Mouse (Mus musculus) adrenal gland (tissue): ENCODE data around the gene Casc1.

Source experiments
- intact Hi-C: fragments of 180-260 bp; cut with DNase I; formaldehyde crosslinking; loops from one replicate; pipeline ENCODE4 v1.15.1; 2025

Gene Casc1

DNA sequence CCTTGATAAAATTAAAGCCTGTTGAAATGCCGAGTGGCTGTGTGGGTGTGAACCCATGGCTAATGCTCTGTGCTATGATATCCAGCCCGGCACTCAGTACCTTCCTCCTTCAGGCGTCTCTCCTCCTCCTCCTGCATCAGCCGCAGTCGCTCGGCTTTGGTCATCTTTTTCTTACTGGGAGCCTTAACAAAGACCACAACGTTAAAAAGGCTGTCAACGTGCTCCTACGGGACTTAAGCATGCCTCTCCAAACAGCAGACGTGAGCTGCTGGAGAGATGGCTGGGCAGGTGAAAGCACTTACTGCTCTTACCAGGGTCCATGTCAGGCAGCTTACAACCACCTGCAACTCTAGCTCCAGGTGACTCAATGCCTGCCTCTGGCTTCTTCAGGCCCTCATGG lies 5.7 kb downstream of the Casc1 start:
- intact Hi-C loops: no loop called here

- intact Hi-C loops: no loop called here
Measured at GRCm38 (mm10) chr6:145204440-145204839, 6.4 kb downstream of the Casc1 start.

DNA sequence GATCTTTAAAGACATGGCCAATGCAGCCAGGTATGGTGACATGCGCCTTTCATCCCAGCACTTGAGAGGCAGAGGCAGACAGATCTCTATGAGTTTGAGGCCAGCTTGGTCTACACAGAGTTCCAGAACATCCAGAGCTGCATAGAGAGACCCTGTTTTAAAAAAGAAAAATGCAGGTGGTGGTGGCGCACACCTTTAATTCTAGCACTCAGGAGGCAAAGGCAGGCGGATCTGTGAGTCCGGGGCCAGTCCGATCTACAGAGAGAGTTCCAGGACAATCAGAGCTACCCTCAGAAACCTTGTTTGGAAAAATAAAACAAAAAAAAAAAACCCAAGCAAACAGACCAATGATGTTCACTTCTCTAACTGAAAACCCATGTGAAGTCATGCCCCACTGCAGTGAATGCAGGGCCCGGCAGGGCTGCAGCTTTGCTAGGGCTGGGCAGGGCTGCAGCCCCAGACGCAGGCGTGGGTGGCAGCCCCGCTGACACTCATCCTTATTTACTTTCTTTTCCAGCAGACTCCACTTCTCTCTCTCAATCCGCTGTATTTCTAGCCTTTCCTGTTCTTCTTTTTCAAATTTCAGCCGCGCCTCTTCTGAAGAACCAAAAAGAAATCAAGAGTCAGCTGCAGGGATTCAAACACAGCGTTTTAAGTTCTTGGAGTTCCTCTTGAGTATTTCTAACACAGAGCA lies 8.2 kb downstream of the Casc1 start:
- intact Hi-C loops: no loop called here

DNA sequence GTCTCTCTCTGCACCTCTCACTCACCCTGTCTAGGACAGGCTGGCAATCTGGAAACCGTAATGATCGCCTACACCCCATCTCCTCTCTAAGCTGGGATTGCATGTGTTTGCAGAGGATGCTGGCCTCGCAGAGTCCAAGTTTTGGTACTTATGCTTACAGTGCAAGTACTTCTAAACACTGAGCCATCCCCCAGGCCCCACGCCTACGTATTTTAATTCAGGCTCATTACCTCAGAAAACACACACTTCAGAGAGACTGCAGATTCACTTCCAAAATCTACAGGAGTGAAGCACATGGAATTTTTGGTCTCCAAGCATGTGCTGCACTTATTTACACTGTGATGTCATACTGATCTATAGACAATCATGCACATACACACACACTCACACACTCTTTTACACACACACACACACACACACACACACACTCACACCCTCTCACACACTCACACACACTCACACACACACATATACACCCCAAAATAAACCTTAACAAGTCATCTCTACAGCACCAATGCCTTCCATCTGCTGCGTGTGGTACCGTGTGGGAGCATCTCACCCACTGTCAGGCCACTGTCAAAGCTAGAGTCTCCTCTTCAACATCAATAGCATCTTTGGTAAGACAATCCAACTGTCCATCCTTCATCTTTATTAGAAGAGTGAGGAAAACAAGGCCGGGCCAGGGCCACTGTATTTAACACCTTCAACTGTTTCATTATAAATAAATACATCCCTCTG lies 12.7 kb downstream of the Casc1 start:
- intact Hi-C loops: no loop called here

- intact Hi-C loops: no loop called here
Measured at GRCm38 (mm10) chr6:145193446-145193845, 17.4 kb downstream of the Casc1 start.

GRCm38 (mm10) chr6:145193038-145193437 lies 17.8 kb downstream of the Casc1 start:
- intact Hi-C loops: no loop called here

DNA sequence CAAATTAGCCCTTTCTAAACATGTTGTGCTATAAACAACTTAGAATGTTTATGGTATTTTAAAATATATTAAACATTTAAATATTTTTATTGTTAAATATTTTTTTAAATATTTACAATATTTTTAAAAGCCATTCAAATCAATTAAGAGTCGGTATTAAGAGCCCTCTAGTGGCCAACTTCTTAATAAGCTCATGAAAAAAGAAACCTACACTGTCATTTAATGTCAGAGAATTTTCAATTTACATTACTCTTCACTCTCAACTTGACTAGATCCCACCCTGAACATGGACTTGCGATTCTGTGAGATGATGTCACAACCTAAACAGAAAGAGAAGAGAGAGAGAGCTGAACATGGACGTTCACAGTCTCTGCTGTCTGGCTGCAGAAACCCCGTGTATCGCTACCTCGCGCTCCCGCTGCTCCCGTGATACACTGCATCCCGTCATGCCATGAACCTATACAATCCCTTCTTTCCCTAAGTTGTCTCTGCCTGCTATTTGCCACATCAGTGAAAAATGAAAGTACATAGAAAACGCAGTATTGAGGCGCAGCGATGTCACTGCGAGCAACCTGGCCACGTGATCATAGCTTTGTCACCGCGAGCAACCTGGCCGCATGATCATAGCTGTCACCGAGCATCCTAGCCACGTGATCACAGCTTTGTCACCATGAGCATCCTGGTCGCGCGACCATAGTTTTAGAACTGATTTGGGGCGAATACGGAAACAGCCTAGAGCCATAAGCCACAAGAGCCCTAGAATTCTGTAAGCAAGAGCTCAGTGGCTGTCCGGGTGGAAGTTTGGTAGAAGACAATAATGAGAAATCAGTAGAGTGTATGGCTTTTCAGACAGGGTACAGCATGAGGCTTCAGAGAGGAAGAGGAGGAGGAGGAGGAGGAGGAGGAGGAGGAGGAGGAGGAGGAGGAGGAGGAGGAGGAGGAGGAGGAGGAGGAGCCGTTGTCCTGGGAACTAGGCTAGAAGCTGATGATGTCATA lies 23.4 kb downstream of the Casc1 start:
- intact Hi-C loops: loop anchor here (1.0 kb wide), 1 partner anchor 98 kb away; no protein-coding TSS in a partner anchor

- intact Hi-C loops: no loop called here
Measured at GRCm38 (mm10) chr6:145186096-145186495, 24.7 kb downstream of the Casc1 start.

DNA sequence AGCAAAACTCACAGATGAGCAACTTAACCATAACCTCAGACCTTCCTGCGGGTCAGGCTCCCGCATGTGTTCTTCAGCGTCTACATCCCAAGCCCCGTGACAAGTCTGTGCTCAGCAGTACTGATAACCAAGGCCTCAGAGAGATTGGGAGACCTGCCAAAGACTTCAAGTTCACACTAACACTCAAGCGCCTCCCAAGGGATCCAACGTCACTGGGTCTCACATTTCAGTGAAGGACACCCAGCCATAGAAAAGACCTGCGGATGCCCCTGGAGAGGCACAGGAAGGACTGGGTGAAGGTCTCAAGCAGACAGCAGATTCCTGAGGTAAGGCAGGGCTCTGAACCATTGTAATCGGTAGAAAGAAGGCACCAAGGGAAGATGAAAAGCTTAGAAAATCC lies 28.8 kb downstream of the Casc1 start:
- intact Hi-C loops: no loop called here

- intact Hi-C loops: no loop called here
Measured at GRCm38 (mm10) chr6:145179665-145180064, 31.1 kb downstream of the Casc1 start.

- intact Hi-C loops: no loop called here
Measured at GRCm38 (mm10) chr6:145176474-145176873, 34.3 kb downstream of the Casc1 start.

DNA sequence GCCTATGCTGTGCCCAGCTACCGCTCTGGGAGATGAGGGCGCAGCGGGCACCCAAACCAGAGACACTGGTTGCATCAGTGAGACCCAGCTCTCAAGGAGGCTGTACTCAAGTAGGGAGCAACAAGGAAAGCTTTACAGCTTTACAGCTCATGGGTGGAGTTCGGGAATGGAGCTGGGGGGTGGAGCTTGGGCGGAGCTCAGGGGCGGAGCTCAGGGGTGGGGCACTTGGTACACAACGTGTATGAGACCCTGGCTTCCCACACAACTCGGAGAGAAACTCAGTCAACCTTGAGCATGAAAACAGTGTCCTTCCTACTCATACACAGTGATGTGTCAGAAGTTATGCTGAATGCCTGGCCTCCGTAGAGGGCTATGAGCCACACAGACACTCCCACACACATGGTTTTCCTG lies 35.2 kb downstream of the Casc1 start:
- intact Hi-C loops: no loop called here

- intact Hi-C loops: no loop called here
Measured at GRCm38 (mm10) chr6:145173781-145174191, 37.0 kb downstream of the Casc1 start.

DNA sequence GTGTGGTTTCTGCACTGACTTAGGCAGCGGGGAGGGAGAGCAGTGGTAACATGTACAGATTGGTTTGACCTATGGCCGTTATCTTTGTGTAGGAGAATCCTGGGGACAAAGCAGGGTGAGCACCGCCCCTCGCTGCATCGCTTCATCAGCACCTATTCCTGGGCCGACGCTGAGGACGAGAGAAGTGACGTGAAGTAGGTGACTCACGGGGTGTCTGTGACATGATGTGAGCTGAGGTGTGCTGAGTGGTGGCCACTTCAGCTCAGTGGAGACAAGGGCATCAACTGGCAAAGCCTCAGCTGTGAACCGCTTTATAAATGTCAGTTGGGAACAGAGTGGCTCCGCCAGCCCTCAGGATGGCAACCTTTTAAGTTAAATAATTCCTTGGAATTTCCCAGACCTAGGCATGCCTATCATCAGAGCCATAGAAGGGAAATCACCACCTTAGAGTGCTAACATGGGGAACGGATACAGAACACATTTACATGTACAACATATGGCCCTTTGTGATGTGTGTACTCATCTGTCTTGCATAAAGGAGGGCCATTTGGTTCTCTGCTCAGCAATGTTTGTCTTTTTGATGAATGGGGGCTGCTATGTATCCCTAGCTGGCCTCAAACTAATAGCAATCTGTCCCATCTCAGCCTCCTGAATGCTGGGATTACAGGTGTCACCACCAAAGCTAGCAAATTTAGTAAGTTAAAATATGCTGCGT lies 38.8 kb downstream of the Casc1 start:
- intact Hi-C loops: no loop called here

DNA sequence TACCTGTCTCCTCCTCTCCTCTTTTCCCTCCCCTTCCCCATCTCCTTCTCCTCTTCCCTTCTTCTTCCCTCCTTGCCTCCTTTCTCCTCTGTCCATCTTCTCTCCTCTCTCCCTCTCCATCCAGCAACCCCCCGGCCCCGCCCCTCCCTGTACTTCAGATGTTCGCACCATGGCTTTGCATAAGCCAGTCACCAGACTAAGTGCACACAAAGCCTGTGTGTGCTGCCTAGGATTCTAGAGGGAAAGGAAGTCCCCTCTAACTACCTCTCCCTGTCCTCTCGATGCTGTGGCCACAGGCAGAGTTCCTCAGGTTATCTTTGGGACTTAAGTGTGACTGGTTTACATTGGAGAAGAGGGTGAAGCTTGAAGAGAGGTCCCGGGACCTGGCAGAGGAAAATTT lies 50.2 kb downstream of the Casc1 start:
- intact Hi-C loops: no loop called here

GRCm38 (mm10) chr6:145158619-145159018 lies 52.2 kb downstream of the Casc1 start:
- intact Hi-C loops: no loop called here

GRCm38 (mm10) chr6:145149054-145149453 lies 61.8 kb downstream of the Casc1 start:
- intact Hi-C loops: no loop called here

- intact Hi-C loops: no loop called here
Measured at GRCm38 (mm10) chr6:145147716-145148115, 63.1 kb downstream of the Casc1 start.

DNA sequence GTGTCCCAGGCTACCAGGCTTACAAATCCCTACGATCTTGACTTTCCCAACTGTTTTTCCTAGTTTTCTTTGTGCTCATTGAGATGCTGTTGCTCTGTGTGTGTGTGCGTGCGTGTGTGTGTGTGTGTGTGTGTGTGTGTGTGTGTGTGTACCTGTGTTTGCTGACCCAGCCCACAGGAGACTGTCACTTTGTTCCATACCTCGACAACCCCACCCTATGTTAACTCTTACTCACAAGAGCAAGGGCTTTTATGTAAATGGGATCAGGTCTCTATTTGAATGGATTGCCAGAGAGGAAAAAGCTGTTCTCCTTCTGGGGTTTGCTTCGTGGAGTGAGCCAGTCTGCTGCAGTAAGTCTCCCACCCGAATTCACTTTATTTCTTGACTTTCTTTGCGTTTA lies 65.6 kb downstream of the Casc1 start:
- intact Hi-C loops: no loop called here

DNA sequence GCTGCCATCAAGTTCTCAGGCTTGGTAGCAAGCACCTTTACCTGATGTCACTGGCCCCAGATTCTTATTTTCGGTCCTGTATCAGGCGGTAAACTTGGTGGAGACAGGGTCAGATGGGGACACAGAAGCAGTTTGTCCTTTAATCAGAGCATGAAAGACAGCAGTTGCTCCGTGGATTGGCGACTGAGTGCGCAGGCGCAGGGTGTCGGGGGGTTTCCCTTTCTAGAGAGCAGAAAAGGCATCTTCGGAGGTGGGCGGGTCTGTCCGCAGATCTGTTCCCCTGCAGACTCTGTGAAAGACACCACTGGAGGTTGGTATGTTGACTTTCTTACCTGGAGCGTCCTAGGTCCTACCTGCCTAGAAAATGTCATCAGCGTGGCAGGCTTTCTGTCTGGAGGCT lies 69.0 kb downstream of the Casc1 start:
- intact Hi-C loops: no loop called here

GRCm38 (mm10) chr6:145140706-145141105 lies 70.1 kb downstream of the Casc1 start:
- intact Hi-C loops: no loop called here
